Mouse (Mus musculus): ENCODE measurements at regions not wholly inside any gene's neighbourhood (a gene's known extent, or its start where the extent isn't known, plus 50 kb on each side); places are given as distances from the start of the nearest gene placed in this dataset.
A peak's percentile ranks its signal among the peaks of the same experiment; 100 is the strongest.

- no peak for DNase-seq
Measured at GRCm38 (mm10) chr19:14197864-14198263, 284.5 kb downstream of the Olfr1505 start.

GRCm38 (mm10) chr19:14220507-14220909 lies 307.2 kb downstream of the Olfr1505 start:
- DNase-seq, result no peak

GRCm38 (mm10) chr19:14225061-14225696 lies 311.8 kb downstream of the Olfr1505 start:
- no peak for DNase-seq

- DNase-seq, result no peak
Measured at GRCm38 (mm10) chr19:14225787-14226186, 312.5 kb downstream of the Olfr1505 start.

- DNase-seq, result no peak
Measured at GRCm38 (mm10) chr19:14226521-14226920, 313.2 kb downstream of the Olfr1505 start.

- no peak for DNase-seq
Measured at GRCm38 (mm10) chr19:14243565-14243964, 330.2 kb downstream of the Olfr1505 start.

- no peak for DNase-seq
Measured at GRCm38 (mm10) chr19:14246973-14247614, 333.8 kb downstream of the Olfr1505 start.

GRCm38 (mm10) chr19:14247979-14248378 lies 334.6 kb downstream of the Olfr1505 start:
- peak; percentile 6 for DNase-seq

- no peak for DNase-seq
Measured at GRCm38 (mm10) chr19:14258621-14259051, 339.2 kb downstream of the Tle4 start.

GRCm38 (mm10) chr19:14259223-14259622 lies 338.6 kb downstream of the Tle4 start:
- DNase-seq, result no peak

GRCm38 (mm10) chr19:14289331-14289737 lies 308.5 kb downstream of the Tle4 start:
- peak; percentile 4 for DNase-seq

- no peak for DNase-seq
Measured at GRCm38 (mm10) chr19:14290911-14291310, 306.9 kb downstream of the Tle4 start.

- DNase-seq, result no peak
Measured at GRCm38 (mm10) chr19:14293172-14293571, 304.7 kb downstream of the Tle4 start.

GRCm38 (mm10) chr19:14301176-14301943 lies 296.5 kb downstream of the Tle4 start:
- no peak for DNase-seq

GRCm38 (mm10) chr19:14314301-14314700 lies 283.6 kb downstream of the Tle4 start:
- DNase-seq, result no peak

GRCm38 (mm10) chr19:14319677-14320191 lies 278.1 kb downstream of the Tle4 start:
- DNase-seq, result no peak

GRCm38 (mm10) chr19:14325353-14326052 lies 272.3 kb downstream of the Tle4 start:
- DNase-seq, result no peak

- DNase-seq, result no peak
Measured at GRCm38 (mm10) chr19:14333041-14334012, 264.5 kb downstream of the Tle4 start.

- DNase-seq, result no peak
Measured at GRCm38 (mm10) chr19:14337025-14337424, 260.8 kb downstream of the Tle4 start.

- no peak for DNase-seq
Measured at GRCm38 (mm10) chr19:14340759-14341158, 257.1 kb downstream of the Tle4 start.

GRCm38 (mm10) chr19:14343890-14344289 lies 254.0 kb downstream of the Tle4 start:
- DNase-seq, result no peak

- no peak for DNase-seq
Measured at GRCm38 (mm10) chr19:14344467-14344866, 253.4 kb downstream of the Tle4 start.
